Mouse (Mus musculus): ENCODE results near the gene Srsf4. TPM values are rescaled to one million over a fixed set of nuclear protein-coding genes. Genes with fewer than 3 reads are reported as not detected.

Gene Srsf4
- total and polyA plus RNA-seq, 3 experiments = 14.5 to 105 (median 47.2) TPM

- peaks cover 4 to 20% of the 10 kb centered on the region in 2 experiments; a peak in 3 of 4 replicates for H3K4me1 ChIP-seq (ENCODE audit: control insufficient read depth in 1 of 2, insufficient read depth in 2 of 2)
- dilution Hi-C loops (cut with MboI; ENCODE audit: extremely low pct_ligation_motif_present, extremely low pct_unique_long_range_greater_than_20kb, low sequenced_read_pairs) = no loop called here
Measured at GRCm38 (mm10) chr4:131917010-131917555, 43.7 kb downstream of the Srsf4 start.

GRCm38 (mm10) chr4:131918026-131918533, 44.7 kb downstream of the Srsf4 start:
- no peak for DNase-seq (ENCODE audit: extremely low read depth)
- Histone ChIP-seq H3K9me3 (replicated peaks; ENCODE audit: low read length) (peaks cover 26% of the 10 kb centered on the region), H3K36me3 (replicated peaks in 1 of 2; ENCODE audit: control insufficient read depth in 1 of 2, insufficient read depth in 1 of 2, low read length in 1 of 2) (peaks cover 0 to 19% of the 10 kb centered on the region in 2 experiments), H3K79me2 (replicated peaks; ENCODE audit: control insufficient read depth, extremely low read depth, insufficient read depth, poor library complexity, severe bottlenecking) (no peaks in the 10 kb centered on the region), H3K9ac (ENCODE audit: insufficient read depth, low read depth) (no peak overlapping the region), H3K4me2 (ENCODE audit: insufficient read depth, low read depth, poor library complexity, severe bottlenecking) (no peak overlapping the region), H3K4me1 (ENCODE audit: control insufficient read depth in 1 of 2, insufficient read depth in 2 of 2) (peaks cover 4 to 19% of the 10 kb centered on the region in 2 experiments; a peak in 3 of 4 replicates), H3K4me3 (replicated peaks in 1 of 3; ENCODE audit: low read depth in 2 of 3, low read length in 2 of 3, poor library complexity in 1 of 3) (no peak overlapping the region), H3K27ac (ENCODE audit: insufficient read depth, low read depth) (no peak overlapping the region), H3K27me3 (replicated peaks) (no peaks in the 10 kb centered on the region)
- dilution Hi-C loops (cut with MboI; ENCODE audit: extremely low pct_ligation_motif_present, extremely low pct_unique_long_range_greater_than_20kb, low sequenced_read_pairs) (no loop called here), in situ Hi-C loops (cut with MboI; ENCODE audit: low pct_ligation_motif_present, low pct_unique_long_range_greater_than_20kb, low sequenced_read_pairs) (no loop called here)
- TF ChIP-seq POLR2AphosphoS2 (IDR thresholded peaks at IDR 0.05; ENCODE audit: low read depth, low read length) = no peak
- TF ChIP-seq MAZ (IDR thresholded peaks at IDR 0.05; ENCODE audit: low read depth, low read length) = no peak
- no peak for TF ChIP-seq MYC (IDR thresholded peaks at IDR 0.05; ENCODE audit: low read depth, low read length)
- no peak for TF ChIP-seq USF2 (conservative IDR thresholded peaks at IDR 0.05; ENCODE audit: low read depth, low read length)
- TF ChIP-seq JUND (conservative IDR thresholded peaks at IDR 0.05; ENCODE audit: low read depth, low read length) = no peak
- TF ChIP-seq ZNF384 (IDR thresholded peaks at IDR 0.05; ENCODE audit: low read depth, low read length) = no peak
- TF ChIP-seq ELF1 (IDR thresholded peaks at IDR 0.05; ENCODE audit: low read depth, low read length) = no peak
- TF ChIP-seq BHLHE40 (IDR thresholded peaks at IDR 0.05; ENCODE audit: low read depth, low read length) = no peak
- no peak for TF ChIP-seq JUN (IDR thresholded peaks at IDR 0.05; ENCODE audit: insufficient read depth, low read depth, low read length)
- no peak for TF ChIP-seq MEF2A (IDR thresholded peaks at IDR 0.05; ENCODE audit: borderline replicate concordance, low read depth, low read length)
- no peak for TF ChIP-seq CHD1 (IDR thresholded peaks at IDR 0.05; ENCODE audit: low read depth, low read length)
- no peak for TF ChIP-seq SMC3 (IDR thresholded peaks at IDR 0.05; ENCODE audit: low read depth, low read length)
- no peak for TF ChIP-seq MAX (IDR thresholded peaks at IDR 0.05; ENCODE audit: low read length)
- TF ChIP-seq POLR2A (IDR thresholded peaks at IDR 0.05; ENCODE audit: low read depth, low read length) = no peak
- TF ChIP-seq SIN3A (IDR thresholded peaks at IDR 0.05; ENCODE audit: low read length) = no peak
- no peak for TF ChIP-seq RCOR1 (conservative IDR thresholded peaks at IDR 0.05; ENCODE audit: low read depth, low read length)
- no peak for TF ChIP-seq MXI1 (IDR thresholded peaks at IDR 0.05; ENCODE audit: low read depth, low read length)
- no peak for TF ChIP-seq ZMIZ1 (IDR thresholded peaks at IDR 0.05; ENCODE audit: low read depth, low read length)
- TF ChIP-seq ZKSCAN1 (IDR thresholded peaks at IDR 0.05; ENCODE audit: borderline replicate concordance, low read depth, low read length) = no peak

More at GRCm38 (mm10) chr4:131917010-131917555, 43.7 kb downstream of the Srsf4 start:
- Histone ChIP-seq H3K9ac (ENCODE audit: insufficient read depth, low read depth) (no peak overlapping the region), H3K4me2 (ENCODE audit: insufficient read depth, low read depth, poor library complexity, severe bottlenecking) (no peak overlapping the region), H3K79me2 (replicated peaks; ENCODE audit: control insufficient read depth, extremely low read depth, insufficient read depth, poor library complexity, severe bottlenecking) (no peaks in the 10 kb centered on the region), H3K36me3 (replicated peaks in 1 of 2; ENCODE audit: control insufficient read depth in 1 of 2, insufficient read depth in 1 of 2, low read length in 1 of 2) (peaks cover 0 to 9% of the 10 kb centered on the region in 2 experiments), H3K27ac (ENCODE audit: insufficient read depth, low read depth) (no peak overlapping the region), H3K27me3 (replicated peaks) (no peaks in the 10 kb centered on the region), H3K9me3 (replicated peaks; ENCODE audit: low read length) (peaks cover 19% of the 10 kb centered on the region), H3K4me3 (replicated peaks in 1 of 3; ENCODE audit: low read depth in 2 of 3, low read length in 2 of 3, poor library complexity in 1 of 3) (no peak overlapping the region)
- TF ChIP-seq TBP (conservative IDR thresholded peaks at IDR 0.05; ENCODE audit: low read depth, low read length) (no peak), IRF4 (IDR thresholded peaks at IDR 0.05; ENCODE audit: low read depth, low read length) (no peak), MAFK (IDR thresholded peaks at IDR 0.05; ENCODE audit: insufficient replicate concordance, low read length) (no peak), TCF12 (IDR thresholded peaks at IDR 0.05; ENCODE audit: low read depth, low read length) (no peak), SMC3 (IDR thresholded peaks at IDR 0.05; ENCODE audit: low read depth, low read length) (no peak), CTCF (conservative IDR thresholded peaks at IDR 0.05 in 1 of 2, IDR thresholded peaks at IDR 0.05 in 1 of 2; ENCODE audit: low read depth in 2 of 2, low read length in 2 of 2) (no peak), RCOR1 (conservative IDR thresholded peaks at IDR 0.05; ENCODE audit: low read depth, low read length) (no peak)
- in situ Hi-C loops (cut with MboI; ENCODE audit: low pct_ligation_motif_present, low pct_unique_long_range_greater_than_20kb, low sequenced_read_pairs) = no loop called here
- DNase-seq (ENCODE audit: extremely low read depth) = no peak
